Mouse (Mus musculus) kidney, embryonic 14.5 days (tissue): ENCODE data around the gene Arhgap30. TPM values are rescaled to one million over a fixed set of nuclear protein-coding genes. Genes with fewer than 3 reads are reported as not detected.

Experiments
- ATAC-seq: fragments of 200-750 bp; cut with Nextera tagmentation; 2 replicates; pipeline ENCODE4 v1.8.0; 2017; ENCODE audit warnings: moderate number of reproducible peaks, mild to moderate bottlenecking, moderate TSS enrichment, moderate library complexity; ENCODE audit not compliant: low FRiP score, low TSS enrichment
- H3K27ac ChIP-seq: fragments of 300-500 bp; sonication (generic); 2 replicates; pipeline ENCODE4 v1.5.1; 2014; ENCODE audit warnings: low read depth, mild to moderate bottlenecking, low read length, moderate library complexity, mixed read lengths
- H3K27me3 ChIP-seq: fragments of 300-500 bp; sonication (generic); 2 replicates; pipeline ENCODE4 v1.6.1; 2014; ENCODE audit warnings: mild to moderate bottlenecking, low read length; ENCODE audit not compliant: control insufficient read depth, insufficient read depth
- H3K36me3 ChIP-seq: fragments of 300-500 bp; sonication (generic); 2 replicates; pipeline ENCODE4 v1.6.1; 2014; ENCODE audit warnings: low read length, mixed read lengths; ENCODE audit not compliant: control insufficient read depth, insufficient read depth
- H3K4me1 ChIP-seq: fragments of 300-500 bp; sonication (generic); 2 replicates; pipeline ENCODE4 v1.6.1; 2014; ENCODE audit warnings: low read length, mixed read lengths; ENCODE audit not compliant: control insufficient read depth, insufficient read depth
- H3K4me2 ChIP-seq: fragments of 300-500 bp; sonication (generic); replicated peaks from 2 replicates; pipeline ENCODE4 v1.6.1; 2014; ENCODE audit warnings: low read depth, mild to moderate bottlenecking, low read length
- H3K4me3 ChIP-seq: fragments of 300-500 bp; sonication (generic); 2 replicates; pipeline ENCODE4 v1.5.1; 2014; ENCODE audit warnings: mild to moderate bottlenecking, low read length
- H3K9ac ChIP-seq: fragments of 300-500 bp; sonication (generic); 2 replicates; pipeline ENCODE4 v1.6.1; 2014; ENCODE audit warnings: low read depth, mild to moderate bottlenecking, low read length, moderate library complexity
- H3K9me3 ChIP-seq: fragments of 300-500 bp; sonication (generic); 2 replicates; pipeline ENCODE4 v1.6.1; 2016; ENCODE audit warnings: low read length; ENCODE audit not compliant: control insufficient read depth
- WGBS: fragments of 180-500 bp; shearing (Covaris S2); extraction: QIAGEN DNeasy Blood & Tissue Kit; methylation state at CpG from one replicate; pipeline ENCODE4 v1.1.7; 2014; 5-methylcytosine and 5-hydroxymethylcytosine counted together
- polyA plus RNA-seq: library from polyadenylated mRNA; unstranded; fragments of >200 nt; fragmentation: Nextera tagmentation; extraction: Ambion mirVana; gene quantifications from 2 replicates; pipeline ENCODE4 v1.2.1, GENCODE M21; 2014

Arhgap30 gene
- polyA plus RNA-seq, 1 experiment from 2014 or later, result 0.69 TPM

DNA sequence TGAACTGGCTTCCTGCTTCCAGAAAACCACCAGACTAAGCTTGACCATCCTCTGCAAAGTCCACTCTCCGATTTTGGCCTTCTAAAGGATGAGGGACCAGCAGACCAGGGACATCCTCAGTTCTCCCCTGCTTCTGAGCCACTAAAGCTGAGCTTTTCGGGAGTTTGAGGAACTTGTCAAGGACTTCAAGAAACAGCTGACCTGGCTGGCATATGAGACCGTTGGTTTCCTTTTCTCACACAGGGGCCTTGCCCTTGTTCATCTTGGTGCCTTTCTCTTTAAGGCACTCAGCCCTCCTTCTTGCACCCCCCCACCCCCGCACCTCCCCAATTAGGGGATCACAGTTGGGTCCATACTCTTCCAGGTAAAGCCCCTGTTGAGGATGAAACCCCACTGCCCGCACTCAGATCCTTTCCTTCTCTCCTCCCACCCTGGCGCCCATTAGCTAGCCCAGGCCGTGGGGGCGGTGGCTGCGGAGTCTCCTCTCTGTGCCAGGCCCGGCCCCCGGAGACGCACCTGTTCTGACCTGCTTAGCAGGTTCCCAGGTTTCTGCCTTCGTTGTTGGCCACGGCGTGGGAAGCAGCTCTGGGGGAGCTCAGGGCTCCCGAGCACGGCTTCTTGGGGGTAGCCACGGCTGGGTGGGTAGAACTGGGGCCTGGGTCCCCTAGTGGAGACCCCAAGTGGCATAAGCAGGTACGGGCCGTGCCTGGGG, 18.8 kb upstream of the Arhgap30 start, which contains the start of gene Nectin4:
TSS of gene Nectin4 (plus strand) at position 255 of the 712 bp plus-strand sequence.
- Histone ChIP-seq H3K4me2 (peak within 1 kb of the TSS; percentile 27), H3K36me3 (no peaks in the 10 kb centered on the region), H3K9me3 (no peaks in the 10 kb centered on the region), H3K9ac (peak within 1 kb of the TSS; percentile 40; the same call in 1 of the 2 replicates), H3K4me3 (peak within 1 kb of the TSS; percentile 12; the same call in 1 of the 2 replicates), H3K4me1 (0 out of 2 replicates have a peak, but pooled peaks cover 6% of the 10 kb centered on the region), H3K27me3 (no peaks in the 10 kb centered on the region), H3K27ac (no peak within 1 kb of the TSS)
- WGBS, result 29% methylated on average over 20 of the region's 20 CpGs
- ATAC-seq, result peak; percentile 20; the same call in 1 of the 2 replicates

GRCm38 (mm10) chr1:171372880-171373279, 15.9 kb upstream of the Arhgap30 start:
- no peak overlapping the region for H3K27ac ChIP-seq
- H3K4me1 ChIP-seq, result peaks cover 6% of the 10 kb centered on the region; the same call in 1 of the 2 replicates
- H3K9me3 ChIP-seq, result no peaks in the 10 kb centered on the region
- H3K4me3 ChIP-seq, result no peak overlapping the region
- no peak overlapping the region for H3K9ac ChIP-seq
- 46% methylated on average over 3 of the region's 3 CpGs for WGBS
- ATAC-seq, result no peak
- no peak overlapping the region for H3K4me2 ChIP-seq
- H3K27me3 ChIP-seq, result no peaks in the 10 kb centered on the region
- H3K36me3 ChIP-seq, result no peaks in the 10 kb centered on the region

DNA sequence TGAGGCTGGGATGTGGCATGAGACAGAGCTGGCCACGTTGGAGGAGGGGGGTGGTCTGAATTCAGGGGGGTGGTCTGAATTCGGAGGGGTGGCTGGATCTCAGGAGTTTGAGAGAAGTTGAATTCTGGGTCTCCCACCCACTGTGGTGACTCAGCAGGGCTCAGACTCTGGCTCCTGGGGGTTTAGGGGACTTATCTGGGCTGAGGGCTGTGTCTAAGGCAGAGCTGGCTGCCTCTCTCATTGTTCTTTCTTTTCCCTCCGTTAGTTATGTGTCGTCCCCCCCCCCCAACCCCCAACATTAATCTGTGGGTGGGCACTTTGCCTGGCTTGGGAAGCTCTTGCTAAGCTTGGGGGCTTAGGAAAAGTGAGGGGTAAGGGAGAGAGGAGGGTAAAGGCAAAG, 14.8 kb upstream of the Arhgap30 start:
- no peak overlapping the region for H3K4me2 ChIP-seq
- WGBS, result 9% methylated on average over 3 of the region's 4 CpGs

DNA sequence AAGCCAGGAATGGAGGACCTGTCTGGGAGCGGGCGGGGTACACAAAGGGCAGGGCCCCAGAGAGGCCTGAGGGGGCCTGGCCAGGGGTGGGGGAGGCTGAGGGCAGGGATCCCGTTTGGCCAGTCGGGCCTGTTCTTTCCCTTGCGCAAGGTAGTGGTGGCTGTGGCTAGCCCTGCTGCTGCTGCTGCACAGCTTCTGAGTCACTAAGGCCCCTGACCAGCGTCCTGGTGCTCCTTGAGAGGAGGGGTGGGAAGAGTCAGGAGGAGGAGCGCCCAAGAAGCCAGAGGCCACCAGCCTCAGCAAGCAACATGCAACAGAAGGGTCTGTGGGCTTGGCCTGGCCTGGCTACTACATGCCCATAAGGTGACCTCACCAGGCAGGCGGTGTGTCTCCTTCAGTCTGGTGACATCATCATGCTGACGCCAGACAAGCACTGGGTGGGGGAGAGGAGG, 13.1 kb upstream of the Arhgap30 start:
- Histone ChIP-seq H3K9ac (no peak overlapping the region), H3K9me3 (no peaks in the 10 kb centered on the region), H3K27ac (no peak overlapping the region), H3K4me2 (no peak overlapping the region), H3K4me3 (no peak overlapping the region), H3K27me3 (peaks cover 3% of the 10 kb centered on the region; the same call in 1 of the 2 replicates), H3K36me3 (no peaks in the 10 kb centered on the region), H3K4me1 (peaks cover 15% of the 10 kb centered on the region; the same call in 1 of the 2 replicates)
- 41% methylated on average over 9 of the region's 9 CpGs for WGBS
- 0 out of 2 replicates have a peak, but pooled peaks have one; percentile 37 for ATAC-seq

More for the DNA sequence above, 14.8 kb upstream of the Arhgap30 start:
- H3K4me1 ChIP-seq, result peaks cover 6% of the 10 kb centered on the region; the same call in 1 of the 2 replicates
- H3K27ac ChIP-seq, result no peak overlapping the region
- no peaks in the 10 kb centered on the region for H3K27me3 ChIP-seq
- no peak overlapping the region for H3K9ac ChIP-seq
- H3K4me3 ChIP-seq, result no peak overlapping the region
- ATAC-seq, result no peak
- no peaks in the 10 kb centered on the region for H3K36me3 ChIP-seq
- H3K9me3 ChIP-seq, result no peaks in the 10 kb centered on the region

- Histone ChIP-seq H3K27ac (no peak overlapping the region), H3K4me2 (no peak overlapping the region), H3K4me3 (no peak overlapping the region), H3K27me3 (peaks cover 7% of the 10 kb centered on the region), H3K4me1 (peaks cover 12% of the 10 kb centered on the region; the same call in 1 of the 2 replicates), H3K9me3 (no peaks in the 10 kb centered on the region), H3K36me3 (no peaks in the 10 kb centered on the region), H3K9ac (no peak overlapping the region)
- WGBS, result 83% methylated on average over 6 of the region's 6 CpGs
- ATAC-seq, result no peak
These were observed 10.5 kb upstream of the Arhgap30 start for GRCm38 (mm10) chr1:171378298-171378697.

GRCm38 (mm10) chr1:171379935-171380599, 8.7 kb upstream of the Arhgap30 start:
- Histone ChIP-seq H3K36me3 (no peaks in the 10 kb centered on the region), H3K27ac (no peak overlapping the region), H3K4me1 (peaks cover 8% of the 10 kb centered on the region; the same call in 1 of the 2 replicates), H3K4me2 (peak overlapping the region; percentile 50), H3K9me3 (no peaks in the 10 kb centered on the region), H3K4me3 (peak overlapping the region; percentile 28), H3K27me3 (peaks cover 7% of the 10 kb centered on the region), H3K9ac (peak overlapping the region; percentile 37; the same call in 1 of the 2 replicates)
- WGBS, result 3% methylated on average over 31 of the region's 31 CpGs
- peak; percentile 65 for ATAC-seq

- H3K4me2 ChIP-seq, result no peak overlapping the region
- peaks cover 7% of the 10 kb centered on the region for H3K27me3 ChIP-seq
- H3K36me3 ChIP-seq, result no peaks in the 10 kb centered on the region
- H3K4me1 ChIP-seq, result peaks cover 8% of the 10 kb centered on the region; the same call in 1 of the 2 replicates
- H3K27ac ChIP-seq, result no peak overlapping the region
- ATAC-seq, result no peak
- H3K9ac ChIP-seq, result no peak overlapping the region
- WGBS, result 80% methylated on average over 11 of the region's 11 CpGs
- no peaks in the 10 kb centered on the region for H3K9me3 ChIP-seq
- no peak overlapping the region for H3K4me3 ChIP-seq
These were observed 6.6 kb upstream of the Arhgap30 start for GRCm38 (mm10) chr1:171382096-171382620.

DNA sequence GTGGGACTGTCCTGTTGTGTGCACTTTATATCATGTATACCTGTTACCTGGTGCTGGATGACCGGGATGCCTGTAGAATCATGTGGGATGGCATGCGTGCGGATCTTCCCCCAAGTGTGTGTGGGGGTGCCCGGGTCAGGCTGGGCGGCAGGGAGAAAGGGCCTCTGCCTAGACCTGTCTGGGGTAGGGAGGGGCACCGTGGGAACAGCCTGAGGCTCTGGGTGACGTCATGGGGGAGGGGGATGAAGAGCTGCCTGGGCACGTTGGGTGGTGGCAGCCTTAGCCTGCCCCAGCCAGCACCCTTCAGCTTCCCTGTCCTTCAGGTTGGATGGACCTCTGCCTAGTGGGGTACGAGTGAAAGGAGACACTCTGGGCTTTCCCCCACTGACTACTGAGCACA, 4.4 kb upstream of the Arhgap30 start:
- no peaks in the 10 kb centered on the region for H3K9me3 ChIP-seq
- H3K4me2 ChIP-seq, result no peak overlapping the region
- 60% methylated on average over 9 of the region's 9 CpGs for WGBS
- no peak overlapping the region for H3K9ac ChIP-seq
- no peak for ATAC-seq
- no peaks in the 10 kb centered on the region for H3K36me3 ChIP-seq
- no peak overlapping the region for H3K4me3 ChIP-seq
- peaks cover 7% of the 10 kb centered on the region for H3K27me3 ChIP-seq
- H3K27ac ChIP-seq, result no peak overlapping the region
- H3K4me1 ChIP-seq, result peaks cover 8% of the 10 kb centered on the region; the same call in 1 of the 2 replicates
